Mouse (Mus musculus): ENCODE measurements around the gene Bag6. TPM values are rescaled to one million over a fixed set of nuclear protein-coding genes. Genes with fewer than 3 reads are reported as not detected.
A peak's percentile ranks its signal among the peaks of the same experiment; 100 is the strongest.

Gene Bag6
- polyA plus RNA-seq (2012; rRNA removed): 170 and 187 TPM in 2 replicates

DNA sequence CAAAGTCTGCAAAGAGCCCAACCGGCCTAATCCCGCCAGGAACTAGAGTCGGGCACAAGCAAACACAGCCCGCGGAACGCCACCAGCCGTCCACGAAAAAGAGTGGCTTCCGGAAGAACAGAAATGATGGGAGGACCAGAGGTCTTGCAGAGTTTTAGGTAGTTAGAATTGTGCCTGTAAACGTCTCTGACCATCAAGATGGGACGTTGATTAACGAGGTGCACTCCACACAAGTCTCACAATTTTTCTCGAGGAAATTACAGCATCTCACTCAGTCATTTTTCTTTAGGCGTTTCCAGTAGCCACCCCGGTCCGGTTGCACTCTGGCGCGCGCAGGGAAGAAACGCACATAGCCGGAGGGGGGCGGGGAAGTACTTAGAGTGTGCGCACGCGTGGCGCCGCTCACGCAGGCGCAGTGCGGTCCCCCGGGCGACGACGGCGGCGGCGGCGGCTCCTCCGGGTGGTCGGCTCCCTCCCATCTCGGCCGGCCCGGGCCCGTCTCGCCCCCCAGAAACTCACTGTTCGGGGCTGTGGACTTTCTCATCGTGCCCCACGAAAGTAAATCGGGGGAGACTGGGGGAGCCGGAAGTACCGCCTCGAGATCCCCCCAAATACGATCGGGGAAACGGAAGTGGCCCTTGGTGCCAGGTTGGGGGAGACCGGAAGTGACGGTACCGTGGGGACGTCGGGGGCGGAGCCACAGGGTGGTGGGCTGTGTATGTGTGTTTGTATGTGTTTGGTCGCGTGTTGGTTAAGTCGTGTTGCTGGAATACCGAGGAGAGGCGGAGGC lies at the start of gene Bag6:
TSS of gene Bag6 (plus strand) at position 378 of the 790 bp plus-strand sequence.
- DNase-seq (ENCODE audit: low read depth): peak; percentile 67

GRCm38 (mm10) chr17:35085208-35085865 lies 49.6 kb upstream of the Bag6 start, which contains the start of gene Ly6g6f:
Gene Ly6g6f (minus strand): TSS chr17:35085610.
- DNase-seq (ENCODE audit: low read depth): no peak

- DNase-seq (ENCODE audit: low read depth): no peak
Observed at GRCm38 (mm10) chr17:35088151-35088550, 46.8 kb upstream of the Bag6 start.

DNA sequence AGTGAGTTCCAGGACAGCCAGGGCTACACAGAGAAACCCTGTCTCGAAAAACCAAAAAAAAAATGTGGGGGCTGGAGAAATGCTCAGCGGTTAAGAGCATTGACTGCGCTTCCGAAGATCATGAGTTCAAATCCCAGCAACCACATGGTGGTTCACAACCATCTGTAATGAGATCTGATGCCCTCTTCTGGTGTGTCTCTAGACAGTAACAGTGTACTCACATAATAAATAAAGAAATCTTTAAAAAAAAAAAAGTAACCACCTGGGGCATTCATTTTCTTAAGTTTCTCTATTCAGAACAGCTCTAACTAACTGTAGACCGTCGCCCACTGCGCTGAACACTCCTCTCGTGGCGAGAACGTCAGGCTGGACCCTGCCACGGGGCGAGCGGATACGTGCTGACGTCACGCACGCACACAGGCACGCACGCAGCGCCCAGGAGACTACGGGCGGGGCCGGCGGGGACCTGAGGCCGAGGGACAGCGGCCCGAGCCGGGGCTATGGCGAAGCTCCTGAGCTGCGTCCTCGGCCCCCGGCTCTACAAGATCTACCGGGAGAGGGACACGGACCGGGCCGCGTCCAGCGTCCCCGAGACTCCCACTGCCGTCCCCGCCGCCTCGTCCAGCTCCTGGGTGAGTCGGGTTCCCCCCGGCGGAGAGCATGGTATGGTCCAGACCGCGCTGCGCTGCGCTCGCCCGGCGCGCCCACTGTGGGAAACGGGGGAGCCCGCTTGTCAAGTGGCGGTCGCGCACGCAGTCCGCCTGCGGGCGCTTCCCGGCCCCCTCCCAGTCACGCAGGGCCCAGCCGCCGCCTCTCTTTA lies 45.9 kb upstream of the Bag6 start, which contains the start of gene Abhd16a:
TSS of gene Abhd16a (plus strand) at position 439 of the 820 bp plus-strand sequence.
- peak; percentile 44 for DNase-seq (ENCODE audit: low read depth)

DNA sequence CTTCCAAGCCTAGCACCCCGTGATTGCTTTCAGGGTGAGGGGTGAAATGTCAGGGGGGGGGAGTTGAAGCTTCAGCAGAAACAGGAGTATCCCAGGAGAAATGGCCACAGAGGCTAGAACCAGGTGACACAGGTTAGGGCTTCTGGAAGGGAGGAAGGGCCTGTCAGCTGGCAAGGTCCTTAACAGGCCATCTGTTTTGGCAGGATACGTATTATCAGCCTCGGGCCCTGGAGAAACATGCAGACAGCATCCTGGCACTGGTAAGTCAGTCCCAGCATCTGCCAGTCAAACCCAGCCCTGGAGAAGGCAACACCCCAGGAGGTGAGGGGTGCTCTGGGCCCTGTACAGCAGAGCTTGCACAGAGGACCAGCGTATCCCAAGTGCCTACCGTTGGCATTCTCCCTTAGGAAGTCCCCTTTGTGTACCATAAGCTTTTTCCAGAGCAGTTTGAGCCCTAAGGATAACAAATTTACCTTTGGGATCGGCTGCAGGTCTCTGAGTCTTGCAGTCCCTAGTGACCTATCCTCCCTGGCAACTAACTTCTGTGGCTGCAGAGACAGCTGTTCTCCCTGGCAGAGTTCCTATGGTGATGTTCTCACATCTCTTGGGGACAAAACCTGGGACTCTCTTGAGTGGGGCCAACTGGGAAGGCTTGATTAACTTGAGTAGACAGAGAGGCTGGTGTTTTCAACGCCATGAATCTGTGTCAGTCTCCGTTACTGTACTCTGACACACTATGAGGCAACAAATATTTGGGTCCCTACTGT lies 44.6 kb upstream of the Bag6 start:
- no peak for DNase-seq (ENCODE audit: low read depth)

DNA sequence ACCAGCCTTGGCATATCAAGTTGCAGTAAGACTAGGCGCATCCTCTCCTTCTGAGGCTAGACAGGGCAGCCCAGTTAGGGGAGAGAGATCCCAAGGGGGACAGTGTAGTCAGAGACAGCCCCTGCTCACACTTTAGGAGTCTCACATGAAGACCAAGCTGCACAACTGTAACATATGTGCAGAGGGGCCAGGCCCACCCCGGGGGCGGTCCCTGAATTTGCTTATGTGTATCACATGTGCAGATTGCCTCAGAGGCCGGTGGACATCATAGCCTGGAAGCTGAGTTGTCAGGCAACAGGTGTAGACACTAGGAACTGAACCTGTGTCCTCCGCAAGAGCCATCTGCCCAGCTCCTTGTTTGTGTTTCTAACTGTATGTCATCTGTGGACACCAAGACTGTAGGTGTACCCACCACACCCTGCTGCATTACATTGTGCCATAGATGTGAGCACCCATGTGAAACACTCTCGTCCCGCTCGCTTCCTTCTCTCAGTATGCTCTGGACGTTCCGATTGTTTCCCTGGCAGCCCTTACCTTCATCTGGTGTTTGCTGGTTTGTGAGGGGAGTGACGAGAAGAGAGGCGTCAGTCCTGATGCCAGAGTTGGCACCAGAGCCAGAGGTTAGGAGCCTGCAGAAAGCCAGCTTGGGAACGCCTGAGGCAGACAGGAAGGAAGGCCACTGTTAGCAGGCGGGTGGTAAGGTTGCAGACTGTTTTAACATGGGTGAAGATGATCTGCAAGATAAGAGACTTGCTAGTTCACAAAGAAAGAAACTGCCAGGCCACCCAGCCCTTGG lies 42.4 kb upstream of the Bag6 start:
- DNase-seq (ENCODE audit: low read depth): no peak

DNA sequence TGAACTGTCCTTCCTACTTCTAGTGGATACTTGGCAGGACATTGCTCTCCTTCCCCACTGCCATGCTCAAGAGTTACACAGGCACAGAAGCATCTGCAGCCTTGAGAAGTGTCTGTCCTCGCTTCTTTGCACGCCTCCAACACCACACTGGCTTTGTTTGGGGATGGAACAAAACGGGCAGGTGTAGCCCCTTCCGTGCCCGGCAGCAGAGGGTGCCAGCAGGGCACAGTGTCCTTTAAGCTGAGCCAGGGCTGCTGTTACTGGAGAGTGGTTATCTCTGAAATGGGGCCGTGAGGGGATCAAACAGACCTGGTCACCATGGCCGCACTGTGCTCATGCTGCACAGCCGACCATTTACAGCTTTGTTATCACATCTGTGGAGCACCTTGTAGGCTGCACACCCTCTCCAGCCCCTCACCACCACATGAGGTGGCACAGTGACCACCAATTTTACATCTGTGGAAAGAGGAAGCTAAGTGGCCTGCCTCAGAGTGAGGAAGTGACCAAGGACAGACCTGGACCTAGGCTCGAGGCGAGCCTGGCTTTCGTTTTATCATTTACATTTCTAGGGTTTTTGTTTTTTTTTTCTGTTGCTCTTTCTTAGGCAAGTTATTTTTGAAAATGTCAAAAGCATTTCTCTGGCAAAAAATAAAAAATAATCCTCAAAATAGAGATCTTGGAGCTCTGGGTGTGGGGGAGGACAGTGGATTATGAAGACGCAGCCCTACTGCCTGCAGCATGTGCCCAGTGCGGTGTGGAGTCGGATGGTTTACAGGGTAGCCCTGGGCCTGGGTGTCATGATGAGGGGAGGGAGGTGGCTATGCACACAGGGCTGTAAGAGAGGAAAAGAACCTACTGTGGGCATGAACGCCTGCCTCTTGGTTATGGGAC lies 40.3 kb upstream of the Bag6 start:
- no peak for DNase-seq (ENCODE audit: low read depth)

- no peak for DNase-seq (ENCODE audit: low read depth)
Observed at GRCm38 (mm10) chr17:35096597-35096996, 38.4 kb upstream of the Bag6 start.

DNA sequence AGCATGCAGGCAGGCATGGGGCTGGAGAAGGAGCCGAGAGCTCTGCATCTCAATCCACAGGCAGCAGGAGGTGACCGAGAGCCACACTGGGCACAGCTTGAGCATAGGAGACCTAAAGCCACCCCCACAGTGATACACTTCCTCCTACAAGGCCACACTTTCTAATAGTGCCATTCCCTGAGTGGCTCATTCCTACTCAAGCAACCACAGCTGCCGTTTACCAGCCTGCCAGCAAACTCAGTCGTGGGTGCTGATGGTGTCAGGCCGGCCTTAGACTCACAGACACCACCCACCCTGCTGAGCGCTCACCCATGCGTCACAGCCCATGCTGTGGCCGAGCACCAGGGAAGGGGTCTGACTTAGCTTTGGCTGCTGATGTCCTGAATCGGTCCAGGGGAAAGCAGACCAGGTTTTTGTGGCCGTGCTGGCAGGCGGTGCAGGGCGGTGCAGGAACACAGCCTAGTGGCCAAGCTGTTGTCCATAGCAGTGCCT lies 37.8 kb upstream of the Bag6 start:
- no peak for DNase-seq (ENCODE audit: low read depth)

GRCm38 (mm10) chr17:35100196-35100765 lies 34.7 kb upstream of the Bag6 start:
- no peak for DNase-seq (ENCODE audit: low read depth)

DNA sequence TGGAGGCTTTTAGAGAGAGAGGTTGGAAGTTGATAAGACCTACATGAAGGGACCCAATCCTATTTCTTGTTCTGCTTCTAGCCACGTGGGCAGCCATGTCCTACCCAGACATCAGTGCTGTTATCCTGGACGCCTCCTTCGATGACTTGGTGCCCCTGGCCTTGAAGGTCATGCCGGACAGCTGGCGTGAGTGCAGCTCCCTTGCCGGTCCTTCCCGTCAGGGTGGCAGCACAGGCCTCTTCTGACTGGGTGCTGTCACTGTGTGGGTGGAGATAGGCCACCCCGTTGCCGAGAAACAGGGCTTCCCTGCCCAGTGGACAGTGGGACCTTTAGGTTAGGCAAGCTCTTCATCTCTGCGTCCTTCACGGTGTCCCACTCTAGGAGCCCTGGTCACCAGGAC lies 33.8 kb upstream of the Bag6 start:
- DNase-seq (ENCODE audit: low read depth): no peak

- no peak for DNase-seq (ENCODE audit: low read depth)
Observed at GRCm38 (mm10) chr17:35102299-35102698, 32.7 kb upstream of the Bag6 start.

DNA sequence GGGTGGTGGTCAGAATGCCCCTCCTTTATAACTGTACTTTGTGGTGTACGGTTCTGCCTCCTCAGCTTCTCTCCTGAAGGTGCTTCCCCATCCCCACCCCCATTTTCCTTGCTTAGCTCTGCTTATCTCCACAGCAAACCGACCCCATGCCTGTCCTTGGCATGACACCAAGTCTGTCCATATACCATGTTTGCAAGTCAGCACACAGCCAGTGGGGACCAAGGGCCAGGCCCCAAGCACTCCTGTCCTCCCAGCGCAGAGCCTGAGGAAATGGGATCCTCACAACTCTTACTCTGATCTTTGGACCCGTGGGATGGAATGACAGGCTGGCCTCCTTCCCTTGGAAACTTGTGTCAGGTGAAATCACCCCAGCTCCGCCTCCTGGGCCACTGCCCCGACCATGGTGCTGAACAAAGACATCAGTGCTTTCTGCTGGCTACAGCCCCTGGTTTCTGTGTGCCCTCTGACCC lies 31.7 kb upstream of the Bag6 start:
- DNase-seq (ENCODE audit: low read depth): no peak

- DNase-seq (ENCODE audit: low read depth): no peak
Observed at GRCm38 (mm10) chr17:35104079-35104478, 30.9 kb upstream of the Bag6 start.

DNA sequence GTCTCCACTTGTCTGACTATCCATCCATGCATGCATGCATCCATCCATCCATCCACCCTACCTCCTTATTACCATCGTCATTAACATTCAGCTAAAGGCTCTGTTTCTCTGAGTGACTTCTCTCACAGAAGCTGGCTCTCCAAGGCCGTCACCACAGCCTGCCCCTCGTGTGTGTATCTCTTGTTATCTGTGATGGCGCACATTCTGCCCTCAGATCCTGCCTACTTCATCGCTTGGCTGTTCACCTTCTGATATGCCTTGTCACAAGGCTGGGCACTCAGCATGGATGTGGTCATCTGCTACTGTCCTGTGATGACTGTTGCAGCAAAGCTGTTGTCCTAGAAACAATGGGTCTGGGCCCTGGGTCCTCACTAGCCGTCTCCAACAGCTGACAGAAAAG lies 30.2 kb upstream of the Bag6 start:
- no peak for DNase-seq (ENCODE audit: low read depth)

- DNase-seq (ENCODE audit: low read depth): no peak
Observed at GRCm38 (mm10) chr17:35105740-35106389, 29.1 kb upstream of the Bag6 start.

DNA sequence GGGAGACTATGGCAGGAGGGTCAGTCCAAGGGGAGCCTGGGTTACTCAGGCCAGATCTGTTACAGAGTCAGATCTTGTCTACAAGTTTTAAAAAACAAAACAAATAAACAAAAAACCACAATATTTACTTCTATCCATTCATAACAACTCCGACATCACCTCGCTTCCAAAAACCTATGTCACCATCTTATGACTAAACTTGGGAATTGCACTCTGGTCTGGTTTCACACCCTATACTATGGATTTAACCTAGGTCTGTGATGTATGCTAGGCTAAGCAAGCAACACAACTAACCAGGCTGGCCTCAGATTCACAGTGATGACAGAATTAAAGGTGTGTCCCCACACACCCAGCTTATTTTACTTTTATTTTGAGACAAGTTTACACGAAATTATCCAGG lies 28.5 kb upstream of the Bag6 start:
- DNase-seq (ENCODE audit: low read depth): no peak

- no peak for DNase-seq (ENCODE audit: low read depth)
Observed at GRCm38 (mm10) chr17:35108097-35108496, 26.9 kb upstream of the Bag6 start, which contains the start of gene Ly6g5c. Gene Ly6g5c (plus strand): TSS chr17:35108279.

Measured in gonadal fat pad, adult 2 months (tissue).